Mouse (Mus musculus) G1E (cell line): Measurements from ENCODE around the gene Vangl2.

Experiments used
- CTCF ChIP-seq: IDR thresholded peaks from 2 replicates; pipeline ENCODE4 v1.5.1; 2012; ENCODE audit warnings: low read depth, low read length, inconsistent platforms, mixed read lengths
- GATA1 ChIP-seq: IDR thresholded peaks from 2 replicates; pipeline ENCODE4 v1.6.1; 2012; ENCODE audit warnings: borderline replicate concordance, low read length, inconsistent platforms, mixed read lengths
- POLR2AphosphoS5 ChIP-seq: IDR thresholded peaks from 2 replicates; pipeline ENCODE4 v1.6.1; 2012; ENCODE audit warnings: low read depth, low read length, inconsistent platforms; ENCODE audit not compliant: insufficient replicate concordance
- TAL1 ChIP-seq: conservative IDR thresholded peaks from 2 replicates; pipeline ENCODE4 v1.6.1; 2012; ENCODE audit warnings: low read depth, low read length, inconsistent platforms, mixed read lengths

DNA sequence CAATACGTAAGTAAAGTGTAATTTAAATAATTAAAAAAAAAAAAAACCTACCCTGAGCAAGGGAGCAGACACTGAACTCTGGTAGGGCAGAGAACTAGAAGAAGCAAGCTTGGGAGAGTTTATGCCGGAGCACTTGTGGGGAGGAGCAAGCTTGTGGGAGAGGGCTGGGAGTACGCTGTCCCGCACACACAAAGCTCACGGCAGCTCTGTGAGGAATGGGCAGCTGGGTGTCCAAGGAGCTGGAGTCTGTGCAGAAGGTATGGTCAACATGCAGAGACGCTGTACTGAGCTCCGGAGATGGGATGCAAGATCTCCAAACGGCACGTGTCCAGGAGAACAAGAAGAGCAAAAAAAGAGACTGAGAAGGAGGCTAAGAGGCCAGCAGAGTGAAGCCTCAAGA, 13.5 kb downstream of the Vangl2 start:
- TF ChIP-seq GATA1 (no peak), CTCF (no peak), TAL1 (no peak), POLR2AphosphoS5 (no peak)
